Mouse (Mus musculus) liver, postnatal 0 days (tissue): ENCODE results near the gene Sdhb.

Experiments used
- CTCF ChIP-seq: sonication (generic); IDR thresholded peaks from 2 replicates; pipeline ENCODE4 v1.5.1; 2016; ENCODE audit warnings: antibody characterized with exemption, low read depth
- EP300 ChIP-seq: IDR thresholded peaks from 2 replicates; pipeline ENCODE4 v1.6.1; 2016; ENCODE audit warnings: antibody characterized with exemption, low read depth, mild to moderate bottlenecking

- no peak for TF ChIP-seq CTCF
- TF ChIP-seq EP300, result no peak
Observed at GRCm38 (mm10) chr4:140962207-140962909, 1.4 kb downstream of the Sdhb start.
